Mouse (Mus musculus): Measurements from ENCODE around the gene Pheta2. TPM values are rescaled to one million over a fixed set of nuclear protein-coding genes. Genes with fewer than 3 reads are reported as not detected.

The Pheta2 gene
- total and polyA plus RNA-seq, 3 experiments = 0.08 TPM; not detected in 2

- in situ Hi-C loops (cut with MboI; ENCODE audit: low pct_ligation_motif_present, low pct_unique_long_range_greater_than_20kb, low sequenced_read_pairs) (no loop called here), dilution Hi-C loops (cut with MboI; ENCODE audit: extremely low pct_ligation_motif_present, extremely low pct_unique_long_range_greater_than_20kb, low sequenced_read_pairs) (no loop called here)
- TF ChIP-seq POLR2A (IDR thresholded peaks at IDR 0.05; ENCODE audit: low read depth, low read length) (no peak), KAT2A (IDR thresholded peaks at IDR 0.05; ENCODE audit: insufficient replicate concordance, low read length) (no peak), CTCF (conservative IDR thresholded peaks at IDR 0.05 in 1 of 2, IDR thresholded peaks at IDR 0.05 in 1 of 2; ENCODE audit: low read depth in 2 of 2, low read length in 2 of 2) (no peak), SIN3A (IDR thresholded peaks at IDR 0.05; ENCODE audit: low read length) (no peak), ZNF384 (IDR thresholded peaks at IDR 0.05; ENCODE audit: low read depth, low read length) (no peak), ETS1 (conservative IDR thresholded peaks at IDR 0.05; ENCODE audit: low read depth, low read length) (no peak), UBTF (IDR thresholded peaks at IDR 0.05; ENCODE audit: low read depth, low read length) (no peak), E2F4 (IDR thresholded peaks at IDR 0.05; ENCODE audit: insufficient replicate concordance, low read depth, low read length) (no peak), MAFK (IDR thresholded peaks at IDR 0.05; ENCODE audit: insufficient replicate concordance, low read length) (no peak), USF1 (IDR thresholded peaks at IDR 0.05; ENCODE audit: low read depth, low read length) (no peak), TBP (conservative IDR thresholded peaks at IDR 0.05; ENCODE audit: low read depth, low read length) (no peak), CHD1 (IDR thresholded peaks at IDR 0.05; ENCODE audit: low read depth, low read length) (no peak), NELFE (IDR thresholded peaks at IDR 0.05; ENCODE audit: low read depth, low read length) (no peak), USF2 (conservative IDR thresholded peaks at IDR 0.05; ENCODE audit: low read depth, low read length) (no peak)
- Histone ChIP-seq H3K4me2 (ENCODE audit: insufficient read depth, low read depth, poor library complexity, severe bottlenecking) (no peak overlapping the region), H3K9me3 (replicated peaks; ENCODE audit: low read length) (no peaks in the 10 kb centered on the region), H3K27me3 (replicated peaks) (peaks cover 27% of the 10 kb centered on the region), H3K4me1 (ENCODE audit: control insufficient read depth in 1 of 2, insufficient read depth in 2 of 2) (peaks cover 4 to 14% of the 10 kb centered on the region in 2 experiments; a peak in 3 of 4 replicates), H3K4me3 (replicated peaks in 1 of 3; ENCODE audit: low read depth in 2 of 3, low read length in 2 of 3, poor library complexity in 1 of 3) (no peak overlapping the region), H3K79me2 (replicated peaks; ENCODE audit: control insufficient read depth, extremely low read depth, insufficient read depth, poor library complexity, severe bottlenecking) (no peaks in the 10 kb centered on the region), H3K27ac (ENCODE audit: insufficient read depth, low read depth) (no peak overlapping the region), H3K36me3 (replicated peaks in 1 of 2; ENCODE audit: control insufficient read depth in 1 of 2, insufficient read depth in 1 of 2, low read length in 1 of 2) (peaks cover 5 to 11% of the 10 kb centered on the region in 2 experiments), H3K9ac (ENCODE audit: insufficient read depth, low read depth) (no peak overlapping the region)
- no peak for DNase-seq (ENCODE audit: extremely low read depth)
These were observed 2.3 kb downstream of the Pheta2 start for GRCm38 (mm10) chr15:82341036-82341501.

DNA sequence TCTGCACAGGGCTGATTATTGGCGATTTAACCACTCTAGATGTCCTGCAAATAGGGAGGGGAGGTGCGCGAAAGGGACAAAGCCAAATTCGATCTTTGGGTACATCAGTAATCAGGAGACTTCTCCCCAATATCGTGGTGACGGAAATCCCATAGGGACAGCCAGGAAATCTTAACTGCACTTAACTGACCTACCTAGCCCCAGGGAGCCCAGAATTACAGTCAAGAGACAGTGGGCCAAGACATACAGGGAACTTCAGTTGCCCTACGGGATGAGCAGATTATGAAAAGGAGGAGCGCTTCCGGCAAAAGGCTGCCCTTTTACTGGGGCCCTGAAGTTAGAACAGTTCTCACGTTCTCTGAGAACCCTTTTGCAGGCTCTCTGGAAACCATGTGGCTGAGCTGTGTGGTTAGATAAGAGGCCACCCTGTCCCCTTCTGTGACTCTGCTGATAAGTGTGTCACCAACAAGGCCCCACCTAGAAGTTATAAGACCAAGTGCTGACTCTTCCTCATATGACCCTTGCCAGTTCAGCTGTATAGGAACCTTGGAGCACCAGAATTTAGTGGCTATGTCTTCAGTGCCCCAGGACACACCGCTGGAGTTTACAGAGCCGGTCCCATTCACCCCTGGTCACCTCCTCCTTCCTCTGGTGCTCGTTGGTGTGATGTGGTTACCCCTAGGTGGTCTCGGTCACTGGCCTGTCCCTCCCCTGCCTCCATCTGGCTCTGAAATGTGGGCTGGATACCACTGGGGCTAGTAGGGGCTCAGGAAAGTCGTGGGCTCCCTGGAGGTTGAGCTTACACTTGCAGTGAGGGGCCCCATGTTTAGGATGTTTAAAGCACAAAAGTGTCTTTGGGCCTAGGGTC lies 3.2 kb downstream of the Pheta2 start:
- no peak for DNase-seq (ENCODE audit: extremely low read depth)
- H3K9ac ChIP-seq (ENCODE audit: insufficient read depth, low read depth) = no peak overlapping the region
- peaks cover 4 to 15% of the 10 kb centered on the region in 2 experiments; a peak in 3 of 4 replicates for H3K4me1 ChIP-seq (ENCODE audit: control insufficient read depth in 1 of 2, insufficient read depth in 2 of 2)
- peaks cover under 1 to 2% of the 10 kb centered on the region in 2 experiments for H3K36me3 ChIP-seq (replicated peaks in 1 of 2; ENCODE audit: control insufficient read depth in 1 of 2, insufficient read depth in 1 of 2, low read length in 1 of 2)
- no peaks in the 10 kb centered on the region for H3K9me3 ChIP-seq (replicated peaks; ENCODE audit: low read length)
- H3K4me3 ChIP-seq (replicated peaks in 1 of 3; ENCODE audit: low read depth in 2 of 3, low read length in 2 of 3, poor library complexity in 1 of 3) = no peak overlapping the region
- no peak overlapping the region for H3K27ac ChIP-seq (ENCODE audit: insufficient read depth, low read depth)
- dilution Hi-C loops (cut with MboI; ENCODE audit: extremely low pct_ligation_motif_present, extremely low pct_unique_long_range_greater_than_20kb, low sequenced_read_pairs) = no loop called here
- in situ Hi-C loops (cut with MboI; ENCODE audit: low pct_ligation_motif_present, low pct_unique_long_range_greater_than_20kb, low sequenced_read_pairs) = no loop called here
- H3K4me2 ChIP-seq (ENCODE audit: insufficient read depth, low read depth, poor library complexity, severe bottlenecking) = no peak overlapping the region
- H3K79me2 ChIP-seq (replicated peaks; ENCODE audit: control insufficient read depth, extremely low read depth, insufficient read depth, poor library complexity, severe bottlenecking) = peaks cover 5% of the 10 kb centered on the region; the same call in 1 of the 2 replicates
- no peak for TF ChIP-seq E2F4 (IDR thresholded peaks at IDR 0.05; ENCODE audit: insufficient replicate concordance, low read depth, low read length)
- TF ChIP-seq JUND (conservative IDR thresholded peaks at IDR 0.05; ENCODE audit: low read depth, low read length) = no peak
- no peak for TF ChIP-seq CHD2 (IDR thresholded peaks at IDR 0.05; ENCODE audit: low read length)
- TF ChIP-seq ZKSCAN1 (IDR thresholded peaks at IDR 0.05; ENCODE audit: borderline replicate concordance, low read depth, low read length) = no peak
- no peak for TF ChIP-seq CTCF (conservative IDR thresholded peaks at IDR 0.05 in 1 of 2, IDR thresholded peaks at IDR 0.05 in 1 of 2; ENCODE audit: low read depth in 2 of 2, low read length in 2 of 2)
- TF ChIP-seq SIN3A (IDR thresholded peaks at IDR 0.05; ENCODE audit: low read length) = no peak
- TF ChIP-seq BHLHE40 (IDR thresholded peaks at IDR 0.05; ENCODE audit: low read depth, low read length) = no peak
- no peak for TF ChIP-seq CHD1 (IDR thresholded peaks at IDR 0.05; ENCODE audit: low read depth, low read length)
- no peak for TF ChIP-seq GABPA (IDR thresholded peaks at IDR 0.05; ENCODE audit: insufficient replicate concordance, low read depth, low read length)
- no peak for TF ChIP-seq KAT2A (IDR thresholded peaks at IDR 0.05; ENCODE audit: insufficient replicate concordance, low read length)
- no peak for TF ChIP-seq MAZ (IDR thresholded peaks at IDR 0.05; ENCODE audit: low read depth, low read length)
- no peak for TF ChIP-seq POLR2AphosphoS2 (IDR thresholded peaks at IDR 0.05; ENCODE audit: low read depth, low read length)
- H3K27me3 ChIP-seq (replicated peaks) = peaks cover 27% of the 10 kb centered on the region
